Mouse (Mus musculus): ENCODE measurements around the gene Nucb1. TPM values are rescaled to one million over a fixed set of nuclear protein-coding genes. Genes with fewer than 3 reads are reported as not detected.

The Nucb1 gene
- polyA plus RNA-seq, 1 experiment from 2014 or later, result 96.7 TPM

DNA sequence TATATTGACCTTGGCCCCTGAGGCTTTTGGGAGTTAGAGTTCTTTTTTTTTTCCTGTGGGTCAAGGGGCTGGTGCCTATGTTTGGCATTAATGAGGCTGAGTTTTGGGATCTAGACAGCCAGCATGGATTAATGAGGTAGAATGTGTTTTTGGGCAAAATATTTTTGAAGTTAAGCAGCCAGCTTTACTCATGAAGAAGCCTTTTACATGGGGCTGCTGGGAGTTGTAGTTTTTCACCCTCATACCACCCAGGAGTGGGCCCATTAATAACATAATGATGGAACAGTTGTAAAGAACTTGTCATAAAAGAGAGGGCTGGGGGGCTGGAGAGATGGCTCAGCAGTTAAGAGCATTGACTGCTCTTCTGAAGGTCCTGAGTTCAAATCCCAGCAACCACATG is 63.6 kb downstream of the Nucb1 start:
- no peaks in the 10 kb centered on the region for H3K36me3 ChIP-seq (replicated peaks; ENCODE audit: control insufficient read depth, insufficient read depth, low read depth, low read length)

DNA sequence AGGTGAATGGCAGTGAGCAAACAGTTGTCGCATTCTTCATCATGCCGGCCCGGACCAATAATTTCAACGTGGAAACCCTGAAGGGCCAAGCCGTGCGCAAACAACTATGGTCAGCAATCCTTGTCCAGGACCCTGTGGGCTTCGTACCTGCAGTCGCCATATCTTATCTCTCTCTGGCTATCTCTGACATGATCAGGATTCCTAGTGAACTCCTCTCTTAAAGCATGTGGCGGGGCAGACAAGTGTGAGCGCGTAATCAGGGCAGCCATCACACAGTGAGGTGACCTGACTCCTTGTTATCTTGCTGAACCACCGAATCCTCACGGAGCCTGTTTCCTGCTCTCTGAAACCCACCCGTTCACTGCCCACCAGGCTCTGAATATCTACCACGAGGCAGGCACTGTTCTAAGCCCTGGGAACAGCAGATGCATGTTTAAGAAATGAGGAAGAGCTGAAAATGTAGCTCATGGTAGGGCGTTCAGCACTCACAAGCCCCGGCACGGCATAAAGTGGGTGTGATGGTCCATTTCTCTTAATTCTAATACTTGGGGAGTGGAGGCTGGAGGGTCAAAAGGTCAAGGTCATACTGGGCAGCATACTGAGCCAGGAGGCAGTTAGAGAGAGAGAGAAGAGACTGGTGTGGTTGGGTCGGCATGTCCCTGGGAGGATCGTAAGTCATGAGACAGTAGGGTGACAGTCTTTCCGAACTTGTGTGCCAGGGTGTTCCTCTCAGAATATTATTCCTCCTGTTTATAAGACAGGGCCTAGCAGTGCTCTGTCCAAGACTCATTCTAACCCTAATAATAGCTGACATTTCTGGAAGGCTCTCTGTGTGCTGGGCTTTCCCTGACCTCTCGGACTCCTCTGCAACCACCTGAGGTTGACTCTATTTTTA is 66.4 kb downstream of the Nucb1 start:
- H3K27ac ChIP-seq (replicated peaks; ENCODE audit: low read depth, low read length), result no peak overlapping the region
- ATAC-seq (replicated peaks; ENCODE audit: insufficient number of reproducible peaks, low FRiP score, low TSS enrichment, low read depth) (no peak), DNase-seq (ENCODE audit: low spot score) (no peak)
- no peak overlapping the region for H3K4me3 ChIP-seq (ENCODE audit: low read depth, low read length)
- no peaks in the 10 kb centered on the region for H3K9me3 ChIP-seq (replicated peaks; ENCODE audit: control insufficient read depth, low read length)
- H3K9ac ChIP-seq (replicated peaks; ENCODE audit: low read length), result no peak overlapping the region
- no peaks in the 10 kb centered on the region; the same call in 1 of the 2 replicates for H3K36me3 ChIP-seq (replicated peaks; ENCODE audit: control insufficient read depth, insufficient read depth, low read depth, low read length)
- no peaks in the 10 kb centered on the region for H3K4me1 ChIP-seq (ENCODE audit: control insufficient read depth, insufficient read depth, low read length)
- 86% methylated on average over 22 of the region's 22 CpGs for WGBS
- H3K4me2 ChIP-seq (ENCODE audit: low read depth, low read length), result no peak overlapping the region
- H3K27me3 ChIP-seq (ENCODE audit: control insufficient read depth, insufficient read depth, low read length), result no peaks in the 10 kb centered on the region

More for the DNA sequence above, 63.6 kb downstream of the Nucb1 start:
- H3K4me1 ChIP-seq (ENCODE audit: control insufficient read depth, insufficient read depth, low read length), result no peaks in the 10 kb centered on the region
- no peak overlapping the region for H3K27ac ChIP-seq (replicated peaks; ENCODE audit: low read depth, low read length)
- DNase-seq (ENCODE audit: low spot score) (no peak), ATAC-seq (replicated peaks; ENCODE audit: insufficient number of reproducible peaks, low FRiP score, low TSS enrichment, low read depth) (no peak)
- H3K9ac ChIP-seq (replicated peaks; ENCODE audit: low read length), result no peak overlapping the region
- H3K9me3 ChIP-seq (replicated peaks; ENCODE audit: control insufficient read depth, low read length), result no peaks in the 10 kb centered on the region
- H3K4me3 ChIP-seq (ENCODE audit: low read depth, low read length), result no peak overlapping the region
- H3K27me3 ChIP-seq (ENCODE audit: control insufficient read depth, insufficient read depth, low read length), result no peaks in the 10 kb centered on the region
- H3K4me2 ChIP-seq (ENCODE audit: low read depth, low read length), result no peak overlapping the region

Small RNA genes within 50 kb of the gene (microRNA-seq; reads per million reads assigned to microRNA genes)
- not detected for gene Gm22133 (ENCODE audit: borderline number of aligned reads)

Other genes starting within 250 kb of the Nucb1 start
- not detected in 2 replicates for gene Slc6a21, start 232.9 kb downstream of the Nucb1 start, polyA plus RNA-seq (2014; fragmentation: Nextera tagmentation; extraction: Ambion mirVana)
- 5.0 and 7.2 TPM in 2 replicates for gene Trpm4, start 176.6 kb downstream of the Nucb1 start, polyA plus RNA-seq (2014; fragmentation: Nextera tagmentation; extraction: Ambion mirVana)
- gene Hrc, start 175.1 kb downstream of the Nucb1 start, polyA plus RNA-seq (2014; fragmentation: Nextera tagmentation; extraction: Ambion mirVana), result 0.33 and 0.34 TPM in 2 replicates
- gene Ppfia3, start 143.4 kb downstream of the Nucb1 start, polyA plus RNA-seq (2014; fragmentation: Nextera tagmentation; extraction: Ambion mirVana), result 7.4 TPM in 2 replicates
- 0.77 and 0.86 TPM in 2 replicates for gene Lin7b, start 139.8 kb downstream of the Nucb1 start, polyA plus RNA-seq (2014; fragmentation: Nextera tagmentation; extraction: Ambion mirVana)
- gene Snrnp70, start 114.7 kb downstream of the Nucb1 start, polyA plus RNA-seq (2014; fragmentation: Nextera tagmentation; extraction: Ambion mirVana), result 71.6 and 75.0 TPM in 2 replicates
- gene Kcna7, start 104.8 kb downstream of the Nucb1 start, polyA plus RNA-seq (2014; fragmentation: Nextera tagmentation; extraction: Ambion mirVana), result not detected in 2 replicates
- 3.9 and 5.1 TPM in 2 replicates for gene Ntf5, start 96.7 kb downstream of the Nucb1 start, polyA plus RNA-seq (2014; fragmentation: Nextera tagmentation; extraction: Ambion mirVana)
- gene Lhb, start 89.6 kb downstream of the Nucb1 start, polyA plus RNA-seq (2014; fragmentation: Nextera tagmentation; extraction: Ambion mirVana), result not detected in 2 replicates
- 28.7 and 30.7 TPM in 2 replicates for gene Gys1, start 75.6 kb downstream of the Nucb1 start, polyA plus RNA-seq (2014; fragmentation: Nextera tagmentation; extraction: Ambion mirVana)
- gene Ruvbl2, start 72.3 kb downstream of the Nucb1 start, polyA plus RNA-seq (2014; fragmentation: Nextera tagmentation; extraction: Ambion mirVana), result 172 and 179 TPM in 2 replicates
- 4,830 and 5,123 TPM in 2 replicates for gene Ftl1, start 50.5 kb downstream of the Nucb1 start, polyA plus RNA-seq (2014; fragmentation: Nextera tagmentation; extraction: Ambion mirVana)
- gene Bax, start 43.5 kb downstream of the Nucb1 start, polyA plus RNA-seq (2014; fragmentation: Nextera tagmentation; extraction: Ambion mirVana), result 151 and 168 TPM in 2 replicates
- 0.43 and 0.95 TPM in 2 replicates for gene Tulp2, start 28.5 kb downstream of the Nucb1 start, polyA plus RNA-seq (2014; fragmentation: Nextera tagmentation; extraction: Ambion mirVana)
- not detected in 2 replicates for gene Gm45808, start 23.6 kb downstream of the Nucb1 start, polyA plus RNA-seq (2014; fragmentation: Nextera tagmentation; extraction: Ambion mirVana)
- 2.6 and 3.1 TPM in 2 replicates for gene Dhdh, start 21.6 kb downstream of the Nucb1 start, polyA plus RNA-seq (2014; fragmentation: Nextera tagmentation; extraction: Ambion mirVana)
- gene Ppp1r15a, start 15.9 kb upstream of the Nucb1 start, polyA plus RNA-seq (2014; fragmentation: Nextera tagmentation; extraction: Ambion mirVana), result 19.8 and 20.3 TPM in 2 replicates
- gene Plekha4, start 15.9 kb upstream of the Nucb1 start, polyA plus RNA-seq (2014; fragmentation: Nextera tagmentation; extraction: Ambion mirVana), result 0.62 and 1.3 TPM in 2 replicates
- 0.53 and 0.68 TPM in 2 replicates for gene Hsd17b14, start 44.5 kb upstream of the Nucb1 start, polyA plus RNA-seq (2014; fragmentation: Nextera tagmentation; extraction: Ambion mirVana)
- gene Bcat2, start 59.7 kb upstream of the Nucb1 start, polyA plus RNA-seq (2014; fragmentation: Nextera tagmentation; extraction: Ambion mirVana), result 47.0 and 47.3 TPM in 2 replicates
- 0.22 TPM in 1 of 2 replicates, not detected in the other for gene Fgf21, start 105.1 kb upstream of the Nucb1 start, polyA plus RNA-seq (2014; fragmentation: Nextera tagmentation; extraction: Ambion mirVana)
- 0.38 TPM in 1 of 2 replicates, not detected in the other for gene Fut1, start 106.9 kb upstream of the Nucb1 start, polyA plus RNA-seq (2014; fragmentation: Nextera tagmentation; extraction: Ambion mirVana)
- gene Izumo1, start 111.4 kb upstream of the Nucb1 start, polyA plus RNA-seq (2014; fragmentation: Nextera tagmentation; extraction: Ambion mirVana), result 0.08 and 0.11 TPM in 2 replicates
- 5.4 and 5.7 TPM in 2 replicates for gene Rasip1, start 117.1 kb upstream of the Nucb1 start, polyA plus RNA-seq (2014; fragmentation: Nextera tagmentation; extraction: Ambion mirVana)
- gene Mamstr, start 129.6 kb upstream of the Nucb1 start, polyA plus RNA-seq (2014; fragmentation: Nextera tagmentation; extraction: Ambion mirVana), result 1.4 and 1.8 TPM in 2 replicates
- 0.17 TPM in 1 of 2 replicates, not detected in the other for gene Fut2, start 156.0 kb upstream of the Nucb1 start, polyA plus RNA-seq (2014; fragmentation: Nextera tagmentation; extraction: Ambion mirVana)
- 0.25 TPM in 2 replicates for gene Ntn5, start 173.6 kb upstream of the Nucb1 start, polyA plus RNA-seq (2014; fragmentation: Nextera tagmentation; extraction: Ambion mirVana)
- gene Sec1, start 184.0 kb upstream of the Nucb1 start, polyA plus RNA-seq (2014; fragmentation: Nextera tagmentation; extraction: Ambion mirVana), result 0.27 and 0.42 TPM in 2 replicates
- gene Car11, start 189.4 kb upstream of the Nucb1 start, polyA plus RNA-seq (2014; fragmentation: Nextera tagmentation; extraction: Ambion mirVana), result 6.9 and 8.7 TPM in 2 replicates
- gene Dbp, start 194.7 kb upstream of the Nucb1 start, polyA plus RNA-seq (2014; fragmentation: Nextera tagmentation; extraction: Ambion mirVana), result 4.9 and 5.6 TPM in 2 replicates
- gene Rpl18, start 205.1 kb upstream of the Nucb1 start, polyA plus RNA-seq (2014; fragmentation: Nextera tagmentation; extraction: Ambion mirVana), result 1,026 and 1,114 TPM in 2 replicates
- 14.9 and 17.3 TPM in 2 replicates for gene Sphk2, start 207.6 kb upstream of the Nucb1 start, polyA plus RNA-seq (2014; fragmentation: Nextera tagmentation; extraction: Ambion mirVana)
- gene Fam83e, start 210.8 kb upstream of the Nucb1 start, polyA plus RNA-seq (2014; fragmentation: Nextera tagmentation; extraction: Ambion mirVana), result 0.21 and 0.35 TPM in 2 replicates
- not detected in 2 replicates for gene Spaca4, start 215.4 kb upstream of the Nucb1 start, polyA plus RNA-seq (2014; fragmentation: Nextera tagmentation; extraction: Ambion mirVana)

Data from embryonic facial prominence, embryonic 11.5 days (tissue).